ENCODE assay signal across 25 mouse cellular contexts in the genomic region with DNA sequence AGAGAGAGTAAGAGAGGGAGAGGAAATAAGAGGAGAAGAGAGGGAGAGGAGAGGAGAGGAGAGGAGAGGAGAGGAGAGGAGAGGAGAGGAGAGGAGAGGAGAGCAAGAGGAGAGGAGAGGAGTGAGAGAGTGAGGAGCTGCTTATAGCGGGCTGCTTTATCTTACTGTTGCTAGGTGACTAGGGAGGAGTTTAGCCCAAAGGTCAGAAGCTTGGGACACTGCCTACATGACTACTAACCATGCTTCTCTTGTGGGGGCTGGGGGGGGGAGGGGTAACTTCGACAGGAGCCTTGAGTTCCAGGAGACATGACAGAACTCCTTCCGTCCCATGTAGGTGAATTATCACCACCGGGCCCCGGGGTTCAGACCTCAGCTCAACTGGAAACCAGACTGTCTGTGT. TPM values are rescaled to one million over a fixed set of nuclear protein-coding genes. Genes with fewer than 3 reads are reported as not detected.
DNase-seq lines count a peak whose midpoint lies in the region; ATAC-seq lines count a peak whose summit lies in the region.
"Had no signal": no experiment of that assay in that cellular context is flagged by ENCODE, and none has a peak within 500 bp of the region (broad histone marks: within the 10 kb centered on the region; RNA-seq: fewer than 3 reads in every experiment).

No protein-coding gene starts in this region.

- no peaks in the 10 kb centered on the region for H3K36me3 ChIP-seq in heart, embryonic 10.5 days
- H3K36me3 ChIP-seq in liver, embryonic 16.5 days (ENCODE audit: control insufficient read depth, insufficient read depth), result no peaks in the 10 kb centered on the region
- H3K36me3 ChIP-seq in liver, embryonic 11.5 days (ENCODE audit: control insufficient read depth, insufficient read depth, low read length), result no peaks in the 10 kb centered on the region
- H3K36me3 ChIP-seq: embryonic facial prominence, embryonic 13.5 days; forebrain, embryonic 12.5 days; hindbrain, embryonic 13.5 days; intestine, embryonic 15.5 days had no signal

- WGBS in heart, embryonic 10.5 days, result 37% methylated on average over 5 of the region's 5 CpGs
- 54% methylated on average over 5 of the region's 5 CpGs for WGBS in liver, embryonic 16.5 days (ENCODE audit: insufficient replicate concordance)
- 33% methylated on average over 5 of the region's 5 CpGs for WGBS in liver, embryonic 11.5 days

- H3K4me2 ChIP-seq in liver, embryonic 16.5 days (ENCODE audit: low read depth, low read length), result no peak overlapping the region
- H3K4me2 ChIP-seq in liver, embryonic 11.5 days, result no peak overlapping the region
- H3K4me2 ChIP-seq: embryonic facial prominence, embryonic 13.5 days; forebrain, embryonic 12.5 days; hindbrain, embryonic 13.5 days; intestine, embryonic 15.5 days had no signal

- H3K27me3 ChIP-seq in heart, embryonic 10.5 days (ENCODE audit: insufficient read depth, poor library complexity, severe bottlenecking), result no peaks in the 10 kb centered on the region
- no peaks in the 10 kb centered on the region for H3K27me3 ChIP-seq in liver, embryonic 16.5 days (ENCODE audit: control insufficient read depth, insufficient read depth, low read depth, low read length)
- no peaks in the 10 kb centered on the region for H3K27me3 ChIP-seq in liver, embryonic 11.5 days (replicated peaks; ENCODE audit: control insufficient read depth, insufficient read depth, low read length)
- H3K27me3 ChIP-seq: embryonic facial prominence, embryonic 13.5 days; forebrain, embryonic 12.5 days; hindbrain, embryonic 13.5 days; intestine, embryonic 15.5 days had no signal

- peak overlapping the region; percentile 56; the same call in 1 of the 2 replicates for H3K27ac ChIP-seq in heart, embryonic 10.5 days
- no peak overlapping the region for H3K27ac ChIP-seq in liver, embryonic 16.5 days (ENCODE audit: low read length)
- no peak overlapping the region for H3K27ac ChIP-seq in liver, embryonic 11.5 days (ENCODE audit: low read depth, low read length)
- H3K27ac ChIP-seq: embryonic facial prominence, embryonic 13.5 days; forebrain, embryonic 12.5 days; hindbrain, embryonic 13.5 days; hindbrain, postnatal 0 days; intestine, embryonic 15.5 days had no signal

- H3K9me3 ChIP-seq in heart, embryonic 10.5 days, result no peaks in the 10 kb centered on the region
- no peaks in the 10 kb centered on the region for H3K9me3 ChIP-seq in liver, embryonic 16.5 days (replicated peaks; ENCODE audit: control insufficient read depth, low read length)
- H3K9me3 ChIP-seq in liver, embryonic 11.5 days (ENCODE audit: control insufficient read depth, low read length), result no peaks in the 10 kb centered on the region
- H3K9me3 ChIP-seq: embryonic facial prominence, embryonic 13.5 days; forebrain, embryonic 12.5 days; hindbrain, embryonic 13.5 days; intestine, embryonic 15.5 days had no signal

- no peak overlapping the region for H3K9ac ChIP-seq in liver, embryonic 16.5 days (ENCODE audit: low read depth, low read length)
- no peak overlapping the region for H3K9ac ChIP-seq in liver, embryonic 11.5 days (ENCODE audit: low read depth, low read length)
- H3K9ac ChIP-seq: embryonic facial prominence, embryonic 13.5 days; forebrain, embryonic 12.5 days; hindbrain, embryonic 13.5 days; intestine, embryonic 15.5 days had no signal

- 0 out of 2 replicates have a peak, but pooled peaks have one; percentile 27 for ATAC-seq in liver, embryonic 16.5 days (ENCODE audit: low read depth)
- ATAC-seq in liver, embryonic 11.5 days (replicated peaks; ENCODE audit: low FRiP score), result no peak; the same call in 1 of the 2 replicates
- ATAC-seq: activated CD4-positive, CD25-positive, alpha-beta regulatory T cell, adult 4 months; forebrain, embryonic 16.5 days; hindbrain, postnatal 0 days; intestine, embryonic 15.5 days; Patski had no signal

- peaks cover 12% of the 10 kb centered on the region for H3K4me1 ChIP-seq in heart, embryonic 10.5 days
- H3K4me1 ChIP-seq in liver, embryonic 16.5 days (ENCODE audit: control insufficient read depth, low read depth, low read length), result no peaks in the 10 kb centered on the region
- H3K4me1 ChIP-seq in liver, embryonic 11.5 days (replicated peaks; ENCODE audit: control insufficient read depth, insufficient read depth, low read length), result no peaks in the 10 kb centered on the region
- H3K4me1 ChIP-seq: embryonic facial prominence, embryonic 13.5 days; forebrain, embryonic 12.5 days; hindbrain, embryonic 13.5 days; intestine, embryonic 15.5 days had no signal

- DNase-seq in adrenal gland, postnatal 14 days, result peak; percentile 13
- no peak for DNase-seq in adrenal gland, adult 8-10 months
- peak; percentile 71 for DNase-seq in heart, embryonic 10.5 days (ENCODE audit: low spot score)
- DNase-seq in heart, adult 8-10 months (ENCODE audit: low spot score), result no peak
- DNase-seq in liver, embryonic 11.5 days (ENCODE audit: low spot score), result no peak
- DNase-seq in adipocyte (ENCODE audit: low spot score), result no peak
- DNase-seq: cerebellum, adult 18-20 months; cerebellum, adult 9-11 months; cerebellum, postnatal 36 days; gastrocnemius, postnatal 14 days; heart, postnatal 10 days; kidney, adult 2 months had no signal

- no peak overlapping the region for H3K4me3 ChIP-seq in heart, embryonic 10.5 days
- H3K4me3 ChIP-seq in liver, embryonic 16.5 days (ENCODE audit: low read depth, low read length), result no peak overlapping the region
- no peak overlapping the region for H3K4me3 ChIP-seq in liver, embryonic 11.5 days (ENCODE audit: low read depth, low read length)
- H3K4me3 ChIP-seq: embryonic facial prominence, embryonic 13.5 days; forebrain, embryonic 12.5 days; hindbrain, embryonic 13.5 days; intestine, embryonic 15.5 days had no signal

RNA-seq across cellular contexts. Expression of gene Aox4, which starts 20.3 kb away (rescaled TPM):
- total RNA-seq in adrenal gland, postnatal 14 days (2021), result 0.07 and 0.08 TPM in 2 replicates
- not detected for total RNA-seq in adrenal gland, adult 8-10 months (2022)
- polyA plus RNA-seq in heart, embryonic 10.5 days (2016; fragmentation: Nextera tagmentation; extraction: Ambion mirVana), result 1.1 and 2.7 TPM in 2 replicates
- total RNA-seq in heart, adult 8-10 months (2022), result not detected
- polyA plus RNA-seq in liver, embryonic 16.5 days (2015; fragmentation: Nextera tagmentation; extraction: Ambion mirVana), result 0.18 and 0.19 TPM in 2 replicates
- 1.7 and 2.3 TPM in 2 replicates for polyA plus RNA-seq in liver, embryonic 11.5 days (2014; fragmentation: Nextera tagmentation; extraction: Ambion mirVana)
- total RNA-seq: heart, postnatal 10 days had no signal
- polyA plus RNA-seq: activated CD4-positive, CD25-positive, alpha-beta regulatory T cell, adult 4 months; forebrain, embryonic 12.5 days; gonadal fat pad, adult 2 months; Patski had no signal

RNA-seq across cellular contexts. Expression of gene Aox2, which starts 47.6 kb away (rescaled TPM):
- total RNA-seq in adrenal gland, postnatal 14 days (2021), result 0.23 and 0.26 TPM in 2 replicates
- under 1 TPM in 3 of 4 experiments, not detected in 1; 0.06 to 0.15 (median 0.07) TPM for total RNA-seq in adrenal gland, adult 8-10 months (2022)
- polyA plus RNA-seq in heart, embryonic 10.5 days (2016; fragmentation: Nextera tagmentation; extraction: Ambion mirVana), result 0.05 TPM in 1 of 2 replicates, not detected in the other
- not detected for total RNA-seq in heart, adult 8-10 months (2022)
- not detected in 2 replicates for polyA plus RNA-seq in liver, embryonic 16.5 days (2015; fragmentation: Nextera tagmentation; extraction: Ambion mirVana)
- not detected in 2 replicates for polyA plus RNA-seq in liver, embryonic 11.5 days (2014; fragmentation: Nextera tagmentation; extraction: Ambion mirVana)
- total RNA-seq: CH12.LX; hematopoietic stem cell, adult 5-6 weeks; hindbrain, postnatal 0 days had no signal
- polyA plus RNA-seq: forebrain, embryonic 16.5 days; gonadal fat pad, adult 2 months; heart, embryonic 14.5 days had no signal

Comparison
In these comparisons a context has a peak if more than half of its experiments do, and no peak if none do; other contexts are left out.
1. DNase-seq: peak in adrenal gland, postnatal 14 days (single experiment) and heart, embryonic 10.5 days (single experiment); none in adrenal gland, adult 8-10 months (single experiment), heart, adult 8-10 months (single experiment), liver, embryonic 11.5 days (single experiment) and adipocyte (single experiment).